Mouse (Mus musculus): ENCODE measurements around the gene Sdk2. TPM values are rescaled to one million over a fixed set of nuclear protein-coding genes. Genes with fewer than 3 reads are reported as not detected.
A peak's percentile ranks its signal among the peaks of the same experiment; 100 is the strongest.

Sdk2 gene
- total and polyA plus RNA-seq, 2 experiments from 2014 or later = 3.0 to 30.4 TPM

GRCm38 (mm10) chr11:113849322-113849721 lies 217.5 kb downstream of the Sdk2 start:
- ATAC-seq (no peak), DNase-seq (ENCODE audit: low spot score) (no peak)
- WGBS = 54% methylated on average over 7 of the region's 7 CpGs
- Histone ChIP-seq H3K4me2 (ENCODE audit: low read depth, low read length) (no peak overlapping the region), H3K4me3 (ENCODE audit: low read length) (no peak overlapping the region), H3K9ac (replicated peaks; ENCODE audit: low read length) (no peak overlapping the region), H3K9me3 (ENCODE audit: low read length) (no peaks in the 10 kb centered on the region), H3K27me3 (ENCODE audit: insufficient read depth, low read length) (no peaks in the 10 kb centered on the region), H3K4me1 (ENCODE audit: insufficient read depth, low read length) (no peaks in the 10 kb centered on the region), H3K27ac (no peak overlapping the region), H3K36me3 (ENCODE audit: insufficient read depth, low read length) (no peaks in the 10 kb centered on the region)
- no peak for TF ChIP-seq CTCF (IDR thresholded peaks at IDR 0.05; ENCODE audit: low read depth)

GRCm38 (mm10) chr11:113843920-113844319 lies 222.9 kb downstream of the Sdk2 start:
- no peak for TF ChIP-seq CTCF (IDR thresholded peaks at IDR 0.05; ENCODE audit: low read depth)
- Histone ChIP-seq H3K4me2 (ENCODE audit: low read depth, low read length) (no peak overlapping the region), H3K9ac (replicated peaks; ENCODE audit: low read length) (no peak overlapping the region), H3K4me1 (ENCODE audit: insufficient read depth, low read length) (no peaks in the 10 kb centered on the region), H3K27me3 (ENCODE audit: insufficient read depth, low read length) (no peaks in the 10 kb centered on the region), H3K9me3 (ENCODE audit: low read length) (no peaks in the 10 kb centered on the region), H3K4me3 (ENCODE audit: low read length) (no peak overlapping the region), H3K27ac (no peak overlapping the region), H3K36me3 (ENCODE audit: insufficient read depth, low read length) (no peaks in the 10 kb centered on the region)
- ATAC-seq (no peak), DNase-seq (ENCODE audit: low spot score) (no peak)
- WGBS = 36% methylated on average over 6 of the region's 6 CpGs

- Histone ChIP-seq H3K27ac (no peak overlapping the region), H3K27me3 (ENCODE audit: insufficient read depth, low read length) (no peaks in the 10 kb centered on the region), H3K4me3 (ENCODE audit: low read length) (no peak overlapping the region), H3K4me2 (ENCODE audit: low read depth, low read length) (no peak overlapping the region), H3K9me3 (ENCODE audit: low read length) (no peaks in the 10 kb centered on the region), H3K4me1 (ENCODE audit: insufficient read depth, low read length) (no peaks in the 10 kb centered on the region), H3K36me3 (ENCODE audit: insufficient read depth, low read length) (no peaks in the 10 kb centered on the region), H3K9ac (replicated peaks; ENCODE audit: low read length) (no peak overlapping the region)
- TF ChIP-seq CTCF (IDR thresholded peaks at IDR 0.05; ENCODE audit: low read depth) = no peak
- ATAC-seq (no peak), DNase-seq (ENCODE audit: low spot score) (no peak)
- 84% methylated on average over 11 of the region's 11 CpGs for WGBS
These were observed 224.0 kb downstream of the Sdk2 start for GRCm38 (mm10) chr11:113842879-113843278.

DNA sequence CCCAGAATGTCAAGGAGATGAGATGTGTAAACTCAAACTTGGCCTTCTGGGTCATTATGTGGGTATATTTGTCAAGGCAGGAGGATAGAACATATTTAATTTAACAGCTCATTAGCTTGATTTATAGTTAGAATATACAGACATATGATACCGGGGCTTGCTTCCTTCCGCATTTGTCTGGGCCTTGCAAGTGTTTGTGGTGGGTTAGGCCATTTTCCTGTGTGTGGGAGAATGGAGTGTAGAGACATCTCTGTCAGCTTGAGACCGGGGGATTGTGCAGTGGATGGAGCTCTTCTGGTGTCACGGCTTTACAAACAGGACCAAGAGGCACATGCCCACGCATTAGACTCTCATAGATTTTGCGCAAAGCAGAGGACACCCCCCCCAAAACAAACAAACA lies 235.2 kb downstream of the Sdk2 start:
- Histone ChIP-seq H3K27me3 (ENCODE audit: insufficient read depth, low read length) (no peaks in the 10 kb centered on the region), H3K36me3 (ENCODE audit: insufficient read depth, low read length) (no peaks in the 10 kb centered on the region), H3K4me3 (ENCODE audit: low read length) (no peak overlapping the region), H3K9me3 (ENCODE audit: low read length) (no peaks in the 10 kb centered on the region), H3K4me1 (ENCODE audit: insufficient read depth, low read length) (no peaks in the 10 kb centered on the region), H3K27ac (no peak overlapping the region), H3K9ac (replicated peaks; ENCODE audit: low read length) (no peak overlapping the region), H3K4me2 (ENCODE audit: low read depth, low read length) (no peak overlapping the region)
- no peak for DNase-seq (ENCODE audit: low spot score)
- no peak for TF ChIP-seq CTCF (IDR thresholded peaks at IDR 0.05; ENCODE audit: low read depth)
- 87% methylated on average over 6 of the region's 6 CpGs for WGBS
- ATAC-seq = no peak

DNA sequence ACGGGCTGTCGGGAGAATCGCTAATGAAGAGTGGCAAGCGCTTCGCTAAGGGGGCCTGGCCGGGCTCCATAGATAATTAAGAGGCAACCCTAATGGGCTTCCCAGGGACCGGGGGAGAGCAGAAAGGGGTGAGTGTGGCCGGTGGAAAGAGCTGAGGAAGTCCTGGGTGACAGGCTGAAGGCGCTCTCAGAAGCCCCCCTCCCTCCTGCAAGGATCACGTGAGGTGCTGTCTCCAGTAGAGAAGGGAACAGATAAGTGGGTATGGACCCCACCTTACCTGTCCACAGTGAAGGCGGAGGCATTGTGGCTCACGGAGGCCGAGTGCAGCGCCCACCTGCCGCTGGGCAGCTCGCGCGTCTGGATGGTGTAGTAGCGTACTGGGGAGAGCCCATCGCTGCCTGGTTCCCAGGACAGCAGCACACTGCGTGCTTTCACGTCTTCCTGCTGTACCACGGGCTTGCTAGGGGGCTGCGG lies 238.7 kb downstream of the Sdk2 start:
- H3K4me2 ChIP-seq (ENCODE audit: low read depth, low read length) = no peak overlapping the region
- no peak for TF ChIP-seq CTCF (IDR thresholded peaks at IDR 0.05; ENCODE audit: low read depth)
- H3K27me3 ChIP-seq (ENCODE audit: insufficient read depth, low read length) = no peaks in the 10 kb centered on the region
- no peaks in the 10 kb centered on the region for H3K36me3 ChIP-seq (ENCODE audit: insufficient read depth, low read length)
- no peak overlapping the region for H3K27ac ChIP-seq
- 25% methylated on average over 24 of the region's 24 CpGs for whole genome bisulfite sequencing
- H3K4me1 ChIP-seq (ENCODE audit: insufficient read depth, low read length) = no peaks in the 10 kb centered on the region
- no peak overlapping the region for H3K4me3 ChIP-seq (ENCODE audit: low read length)
- DNase-seq (ENCODE audit: low spot score) (peak; percentile 24), ATAC-seq (peak; percentile 51)
- no peaks in the 10 kb centered on the region for H3K9me3 ChIP-seq (ENCODE audit: low read length)
- H3K9ac ChIP-seq (replicated peaks; ENCODE audit: low read length) = no peak overlapping the region

DNA sequence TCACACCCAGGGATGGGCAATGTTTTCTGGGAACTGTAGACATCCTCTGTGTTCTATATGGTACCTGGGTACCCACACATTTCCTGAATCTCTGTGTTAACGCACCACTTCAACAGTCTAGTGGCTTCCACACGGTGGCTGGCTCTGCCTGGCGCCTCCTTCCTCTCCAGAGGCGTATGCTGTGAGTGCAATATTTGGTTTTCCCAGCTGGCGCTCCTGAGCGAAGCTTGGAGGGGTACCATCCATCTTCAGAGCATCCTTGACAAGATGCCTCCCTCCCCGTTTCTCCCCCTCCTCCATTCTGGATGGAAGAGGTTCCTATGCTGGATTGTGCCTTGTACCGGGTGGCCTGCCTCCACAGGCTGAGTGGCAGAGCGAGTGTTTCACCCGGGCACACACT lies 246.8 kb downstream of the Sdk2 start:
- no peak overlapping the region for H3K4me2 ChIP-seq (ENCODE audit: low read depth, low read length)
- TF ChIP-seq CTCF (IDR thresholded peaks at IDR 0.05; ENCODE audit: low read depth) = no peak

DNA sequence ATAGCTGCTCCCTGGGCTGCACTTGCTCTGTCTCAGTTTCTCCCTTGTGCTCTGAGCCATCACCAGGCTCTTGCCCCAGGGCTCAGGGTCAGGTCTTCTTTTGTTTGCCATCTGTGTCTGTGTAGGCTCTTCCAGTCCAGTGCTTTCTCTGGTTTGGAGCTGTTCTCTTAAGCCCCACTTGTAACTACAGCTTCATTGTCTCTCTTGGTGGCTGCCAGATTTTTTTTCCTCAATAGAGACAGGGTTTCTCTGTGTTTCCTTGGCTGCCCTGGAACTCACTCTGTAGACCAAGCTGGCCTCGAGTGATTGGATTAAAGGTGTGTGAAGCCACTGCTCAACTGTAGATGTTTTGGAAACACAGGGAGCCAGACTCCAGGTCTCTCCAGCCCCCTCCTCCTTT lies 247.8 kb downstream of the Sdk2 start:
- H3K4me1 ChIP-seq (ENCODE audit: insufficient read depth, low read length) = no peaks in the 10 kb centered on the region
- no peak overlapping the region for H3K4me3 ChIP-seq (ENCODE audit: low read length)
- no peak for DNase-seq (ENCODE audit: low spot score)
- H3K27ac ChIP-seq = no peak overlapping the region
- TF ChIP-seq CTCF (IDR thresholded peaks at IDR 0.05; ENCODE audit: low read depth) = no peak
- 11% methylated on average over 1 of the region's 1 CpGs for WGBS
- no peaks in the 10 kb centered on the region for H3K36me3 ChIP-seq (ENCODE audit: insufficient read depth, low read length)
- H3K4me2 ChIP-seq (ENCODE audit: low read depth, low read length) = no peak overlapping the region
- no peaks in the 10 kb centered on the region for H3K27me3 ChIP-seq (ENCODE audit: insufficient read depth, low read length)
- H3K9ac ChIP-seq (replicated peaks; ENCODE audit: low read length) = no peak overlapping the region
- peak; percentile 42; the same call in 1 of the 2 replicates for ATAC-seq
- H3K9me3 ChIP-seq (ENCODE audit: low read length) = no peaks in the 10 kb centered on the region

More for the DNA sequence above, 246.8 kb downstream of the Sdk2 start:
- Histone ChIP-seq H3K4me1 (ENCODE audit: insufficient read depth, low read length) (no peaks in the 10 kb centered on the region), H3K9me3 (ENCODE audit: low read length) (no peaks in the 10 kb centered on the region), H3K36me3 (ENCODE audit: insufficient read depth, low read length) (no peaks in the 10 kb centered on the region), H3K27ac (no peak overlapping the region), H3K9ac (replicated peaks; ENCODE audit: low read length) (no peak overlapping the region), H3K27me3 (ENCODE audit: insufficient read depth, low read length) (no peaks in the 10 kb centered on the region), H3K4me3 (ENCODE audit: low read length) (no peak overlapping the region)
- 88% methylated on average over 10 of the region's 10 CpGs for WGBS
- DNase-seq (ENCODE audit: low spot score) = no peak
- ATAC-seq = no peak

All from hindbrain, postnatal 0 days (tissue).